Mouse (Mus musculus) ES-E14 (cell line): ENCODE measurements at regions not wholly inside any gene's neighbourhood (a gene's known extent, or its start where the extent isn't known, plus 50 kb on each side); places are given as distances from the start of the nearest gene placed in this dataset.

ENCODE experiments used
- CHD2 ChIP-seq: IDR thresholded peaks from 2 replicates; pipeline ENCODE4 v1.6.1; 2014; ENCODE audit warnings: mild to moderate bottlenecking, low read depth, low read length, inconsistent platforms
- HCFC1 ChIP-seq: IDR thresholded peaks from 2 replicates; pipeline ENCODE4 v1.6.1; 2012; ENCODE audit warnings: low read length, inconsistent platforms, borderline replicate concordance; ENCODE audit not compliant: insufficient read depth
- MAFK ChIP-seq: IDR thresholded peaks from 2 replicates; pipeline ENCODE4 v1.6.1; 2014; ENCODE audit warnings: mild to moderate bottlenecking, low read depth, low read length, inconsistent platforms; ENCODE audit not compliant: insufficient read depth
- ZNF384 ChIP-seq: IDR thresholded peaks from 2 replicates; pipeline ENCODE4 v1.6.1; 2012; ENCODE audit warnings: low read depth, low read length, inconsistent platforms

DNA sequence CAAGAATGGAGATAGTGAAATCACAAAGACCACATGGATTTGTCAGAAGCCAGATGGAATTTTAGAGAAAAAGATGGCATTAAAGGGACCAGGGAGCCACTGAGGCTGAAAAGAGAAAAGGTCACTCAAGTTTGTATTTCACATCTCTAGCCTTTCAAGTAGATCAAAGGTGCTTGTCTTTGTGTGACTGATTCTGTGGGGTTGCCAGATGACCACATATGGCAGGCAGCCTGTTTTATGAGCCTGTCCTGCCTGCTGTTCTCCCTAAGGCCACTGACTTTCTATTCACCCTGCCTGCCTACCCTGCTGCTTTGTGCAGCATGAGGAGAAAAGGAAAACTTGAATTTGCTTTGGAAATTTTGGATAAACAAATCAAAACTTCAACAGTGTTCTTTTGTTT is 592.0 kb downstream of the Gm11232 start:
- TF ChIP-seq MAFK: no peak
- no peak for TF ChIP-seq HCFC1
- TF ChIP-seq ZNF384: no peak
- TF ChIP-seq CHD2: no peak
